Mouse (Mus musculus) splenic B cell, adult 2 months (primary cell): ENCODE measurements around the gene Kcnk4.
"Not testable (repeated sequence)": the region's sequence is repeated elsewhere in the genome, so short reads cannot be mapped to it uniquely, and the experiment has no call there.

ENCODE experiments used
- DNase-seq: peaks from one replicate; pipeline ENCODE4 v3.0.0-alpha.2; 2011; ENCODE audit warnings: low read depth, low spot score
- H3K27me3 ChIP-seq: 2 replicates; pipeline ENCODE4 v1.6.1; 2012; ENCODE audit warnings: mild to moderate bottlenecking, low read length, moderate library complexity, mixed read lengths; ENCODE audit not compliant: control insufficient read depth, poor library complexity, insufficient read depth, severe bottlenecking
- H3K36me3 ChIP-seq: 2 replicates; pipeline ENCODE4 v1.6.1; 2012; ENCODE audit warnings: mild to moderate bottlenecking, low read length, moderate library complexity, mixed read lengths; ENCODE audit not compliant: control insufficient read depth, poor library complexity, insufficient read depth, severe bottlenecking

Kcnk4 gene

DNA sequence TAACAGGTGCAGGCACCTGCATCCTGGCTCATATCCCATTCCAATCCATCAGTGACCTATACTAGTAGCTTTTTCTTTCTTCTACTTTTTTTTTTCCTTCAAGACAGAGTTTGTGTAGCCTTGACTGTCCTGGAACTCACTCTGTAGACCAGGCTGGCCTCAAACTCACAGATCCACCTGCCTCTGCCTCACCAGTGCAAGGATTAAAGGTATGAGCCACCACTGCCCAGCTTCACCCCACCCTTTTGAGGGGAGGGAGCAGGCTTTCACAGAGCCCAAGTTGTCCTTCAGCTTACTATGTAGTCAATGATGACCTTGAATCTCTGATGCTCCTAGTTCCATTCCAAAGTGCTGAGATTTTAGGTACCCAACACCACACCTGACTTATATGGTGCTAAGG lies 14.9 kb downstream of the Kcnk4 start:
- no peak for DNase-seq
- no peaks in the 10 kb centered on the region for H3K27me3 ChIP-seq
- H3K36me3 ChIP-seq = peaks cover 2% of the 10 kb centered on the region; the same call in 1 of the 2 replicates

DNA sequence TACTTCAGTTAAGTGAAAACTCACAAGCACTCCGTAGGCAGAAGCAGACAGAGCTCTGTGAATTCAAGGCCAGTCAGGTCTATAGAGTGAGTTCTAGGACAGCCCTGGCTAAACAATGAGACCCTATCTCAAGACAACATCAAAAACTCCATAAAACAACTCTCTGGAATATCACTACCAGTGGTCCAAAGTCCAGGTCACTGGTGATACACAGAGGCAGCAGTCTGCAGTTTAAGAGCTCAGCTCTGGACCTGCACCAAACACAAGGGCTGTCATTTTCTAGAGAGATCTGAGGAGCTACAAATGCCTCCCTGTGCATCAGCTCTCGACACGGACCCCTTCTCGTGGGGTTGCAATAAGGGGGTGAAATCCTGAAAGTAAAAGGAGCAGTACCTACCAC lies 16.0 kb downstream of the Kcnk4 start:
- no peaks in the 10 kb centered on the region for H3K27me3 ChIP-seq
- no peak for DNase-seq
- H3K36me3 ChIP-seq = peaks cover 6% of the 10 kb centered on the region; the same call in 1 of the 2 replicates

GRCm38 (mm10) chr19:6916496-6916895 lies 17.8 kb downstream of the Kcnk4 start:
- no peak for DNase-seq

GRCm38 (mm10) chr19:6915276-6915675 lies 19.0 kb downstream of the Kcnk4 start:
- no peak for DNase-seq
- H3K36me3 ChIP-seq = peaks cover 11% of the 10 kb centered on the region; the same call in 1 of the 2 replicates
- no peaks in the 10 kb centered on the region for H3K27me3 ChIP-seq

More at GRCm38 (mm10) chr19:6916496-6916895, 17.8 kb downstream of the Kcnk4 start:
- H3K27me3 ChIP-seq = no peaks in the 10 kb centered on the region
- H3K36me3 ChIP-seq = peaks cover 7% of the 10 kb centered on the region; the same call in 1 of the 2 replicates

GRCm38 (mm10) chr19:6914540-6914939 lies 19.8 kb downstream of the Kcnk4 start:
- Histone ChIP-seq H3K36me3 (peaks cover 11% of the 10 kb centered on the region; the same call in 1 of the 2 replicates), H3K27me3 (no peaks in the 10 kb centered on the region)
- DNase-seq = no peak

GRCm38 (mm10) chr19:6913991-6914390 lies 20.3 kb downstream of the Kcnk4 start:
- H3K27me3 ChIP-seq = no peaks in the 10 kb centered on the region
- H3K36me3 ChIP-seq = peaks cover 11% of the 10 kb centered on the region; the same call in 1 of the 2 replicates
- DNase-seq = no peak

DNA sequence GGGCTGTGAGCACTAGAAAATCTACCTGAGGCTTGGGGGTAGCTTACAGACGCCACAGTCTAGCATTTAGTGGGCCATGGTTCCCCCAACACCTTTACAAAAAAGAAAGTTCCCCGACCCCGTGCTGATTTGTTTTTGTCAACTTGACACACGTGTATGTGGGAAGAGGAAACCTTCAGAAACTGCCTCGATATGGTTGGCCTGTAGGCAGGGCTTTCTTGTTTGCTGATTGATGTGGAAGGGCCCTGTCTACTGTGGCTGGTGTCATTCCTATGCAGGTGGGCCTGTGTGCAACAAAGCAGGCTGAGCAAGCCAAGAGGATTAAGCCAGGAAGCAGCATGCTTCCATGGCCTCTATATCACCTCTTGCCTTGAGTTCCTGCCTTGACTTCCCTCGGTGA lies 21.3 kb downstream of the Kcnk4 start:
- no peak for DNase-seq
- H3K36me3 ChIP-seq = peaks cover 11% of the 10 kb centered on the region; the same call in 1 of the 2 replicates
- H3K27me3 ChIP-seq = no peaks in the 10 kb centered on the region

- DNase-seq = no peak
- Histone ChIP-seq H3K27me3 (no peaks in the 10 kb centered on the region), H3K36me3 (peaks cover 15% of the 10 kb centered on the region; the same call in 1 of the 2 replicates)
Observed at GRCm38 (mm10) chr19:6912205-6912970, 21.9 kb downstream of the Kcnk4 start.

DNA sequence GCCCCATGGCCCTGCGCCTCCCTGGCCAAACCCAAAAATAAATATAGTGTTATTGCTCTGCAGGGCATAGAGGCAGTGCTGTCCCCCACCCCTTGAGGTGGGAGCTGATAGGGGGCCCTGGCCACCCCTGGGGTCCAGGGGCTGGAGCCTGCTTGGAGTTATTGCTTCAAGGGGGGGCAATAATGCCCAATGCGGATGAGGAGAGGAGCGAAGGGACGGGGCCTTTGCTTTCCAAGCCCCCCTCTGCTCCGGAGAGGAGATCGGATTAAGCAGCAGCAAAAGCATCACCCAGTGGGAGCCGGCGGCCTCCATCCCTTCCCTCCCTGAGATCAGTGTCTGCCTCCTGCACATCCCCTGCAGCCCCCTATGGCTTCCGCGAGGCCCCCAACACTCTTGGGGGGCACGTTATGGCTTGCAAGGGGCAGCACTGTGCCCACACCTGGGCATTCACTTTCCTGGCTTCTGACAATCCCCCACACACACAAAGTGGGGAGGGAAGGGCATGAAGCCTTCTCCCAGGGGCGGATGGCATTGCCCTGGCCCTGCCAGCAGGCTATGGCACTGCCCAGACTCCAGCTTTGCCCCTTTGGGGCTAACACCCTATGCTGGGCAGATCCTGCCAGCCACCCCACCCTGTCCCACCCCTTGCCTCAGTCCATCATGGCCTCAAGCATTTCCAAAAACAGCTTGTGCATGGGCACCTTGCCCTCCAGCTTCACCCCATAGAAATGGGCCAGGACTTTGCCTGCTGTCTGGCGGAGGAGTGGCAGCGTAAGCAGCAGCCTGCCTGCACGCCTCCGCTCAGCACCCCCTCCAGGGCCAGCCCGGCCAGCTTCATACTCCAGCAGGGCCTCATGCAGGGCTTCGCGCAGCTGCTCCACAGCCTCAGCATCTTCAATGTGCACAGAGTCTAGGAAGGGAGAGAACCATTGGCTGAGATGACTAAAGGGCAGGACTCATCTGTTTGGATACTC lies 22.9 kb downstream of the Kcnk4 start:
- Histone ChIP-seq H3K36me3 (peaks cover 16% of the 10 kb centered on the region), H3K27me3 (no peaks in the 10 kb centered on the region)
- no peak for DNase-seq

DNA sequence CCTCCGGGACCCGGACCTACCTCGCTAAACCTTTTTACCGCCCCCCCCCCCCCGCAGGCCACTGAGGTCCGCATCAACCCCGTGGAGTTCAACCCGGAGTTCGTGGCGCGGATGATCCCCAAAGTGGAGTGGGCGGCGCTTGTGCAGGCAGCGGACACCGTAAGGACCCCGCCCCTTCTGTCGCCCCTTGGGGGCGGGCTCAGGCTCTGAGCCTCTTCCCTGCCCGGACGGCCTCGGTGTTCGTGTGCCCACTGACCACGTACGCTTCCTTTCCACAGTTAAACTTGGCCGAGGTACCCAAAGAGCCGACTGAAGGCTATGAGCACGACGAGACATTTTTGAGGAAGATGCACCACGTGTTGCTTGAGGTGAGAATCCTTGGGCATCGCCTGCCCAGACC lies 24.0 kb downstream of the Kcnk4 start:
- DNase-seq, H3K27me3 ChIP-seq: not testable (repeated sequence)
- H3K36me3 ChIP-seq = peaks cover 16% of the 10 kb centered on the region

DNA sequence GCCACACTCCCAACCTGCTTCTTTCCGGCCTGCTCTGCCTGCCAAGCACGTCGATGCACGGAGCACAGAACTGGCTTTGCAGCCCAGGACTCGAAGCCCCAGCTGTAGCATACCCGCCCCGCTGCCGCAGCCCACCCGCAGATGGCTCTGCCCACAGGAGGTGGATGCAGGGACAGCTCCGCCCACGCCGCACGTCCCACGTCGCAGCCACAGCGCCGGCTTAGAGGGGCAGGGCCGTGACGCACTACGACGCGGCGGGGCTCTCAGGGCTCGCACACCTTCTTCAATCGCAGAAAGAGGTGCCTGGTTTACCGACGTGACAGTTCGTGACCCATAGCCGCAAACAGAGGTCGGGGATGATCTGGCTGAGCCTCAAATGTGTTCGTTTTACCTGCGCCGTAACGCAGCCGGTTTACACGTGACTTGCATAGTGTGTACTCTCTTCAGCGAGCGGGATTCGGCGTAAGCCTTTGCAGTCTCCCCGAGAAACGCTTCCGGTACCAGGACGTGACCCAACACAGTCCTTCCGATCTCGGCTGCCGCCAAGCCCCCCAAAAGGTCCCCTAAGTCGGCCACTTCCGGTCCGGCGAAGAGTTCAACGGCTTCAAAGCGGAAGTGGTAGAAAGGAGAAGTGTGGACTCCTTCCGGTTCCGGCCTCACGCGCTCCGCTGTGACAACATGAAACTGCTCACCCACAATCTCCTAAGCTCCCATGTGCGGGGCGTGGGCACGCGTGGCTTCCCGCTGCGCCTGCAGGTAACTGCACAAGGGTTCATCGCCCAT lies 24.6 kb downstream of the Kcnk4 start, which contains the start of the genes Trmt112 and Prdx5:
Gene Trmt112 (plus strand): TSS at position 192 of the 783 bp plus-strand sequence.
Gene Prdx5 (minus strand): TSS at position 600 of the 783 bp plus-strand sequence.
- peak; percentile 95 for DNase-seq
- H3K27me3 ChIP-seq = no peaks in the 10 kb centered on the region
- H3K36me3 ChIP-seq = peaks cover 18% of the 10 kb centered on the region

GRCm38 (mm10) chr19:6909021-6909420 lies 25.3 kb downstream of the Kcnk4 start:
- Histone ChIP-seq H3K36me3 (peaks cover 18% of the 10 kb centered on the region), H3K27me3 (no peaks in the 10 kb centered on the region)
- DNase-seq = no peak

DNA sequence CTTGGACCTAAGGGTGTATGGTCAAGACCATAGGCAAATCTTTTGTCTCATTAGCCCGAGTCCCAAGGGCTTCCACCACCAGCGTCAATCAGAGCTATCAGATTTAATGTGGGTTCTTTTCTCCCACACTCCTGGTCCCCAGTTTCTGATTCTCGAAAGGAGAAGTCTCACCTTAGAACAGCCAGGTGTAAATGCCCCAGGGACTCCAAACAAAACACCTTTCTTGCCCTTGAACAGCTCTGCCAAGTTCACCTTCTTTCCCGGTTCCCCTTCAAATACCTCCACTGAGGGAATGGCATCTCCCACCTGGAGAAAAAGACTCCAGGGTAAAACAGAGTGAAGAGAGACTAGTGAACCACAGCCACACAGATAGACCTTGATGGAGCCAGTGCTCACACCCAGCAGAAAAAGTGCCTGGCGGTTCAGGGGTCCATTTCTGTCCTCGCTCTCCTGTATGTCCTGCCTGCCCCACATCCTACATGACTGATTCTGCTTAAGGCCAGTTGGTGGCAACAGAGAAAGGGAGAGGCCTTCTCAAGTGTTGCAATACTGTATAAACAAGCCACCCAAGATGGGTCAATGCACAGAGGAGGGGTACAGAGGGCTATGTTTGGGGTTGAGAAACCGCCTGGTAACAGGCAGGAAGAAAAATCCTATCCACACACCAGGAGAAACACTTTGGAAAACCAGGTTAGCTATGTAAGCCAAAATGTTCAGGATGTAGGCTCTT lies 26.3 kb downstream of the Kcnk4 start:
- peaks cover 14% of the 10 kb centered on the region for H3K36me3 ChIP-seq
- H3K27me3 ChIP-seq = no peaks in the 10 kb centered on the region
- DNase-seq = no peak
